Mouse (Mus musculus) layer of hippocampus, adult 9-11 months (tissue): ENCODE measurements around the gene Myg1.

Experiments used
- DNase-seq: peaks from one replicate; pipeline ENCODE4 v3.0.0; 2022

The Myg1 gene

GRCm38 (mm10) chr15:102346444-102346843 is 14.9 kb downstream of the Myg1 start:
- DNase-seq, result no peak

- peak; percentile 94 for DNase-seq
Observed at GRCm38 (mm10) chr15:102350138-102350941, 18.8 kb downstream of the Myg1 start, which contains the start of gene Aaas. TSS of gene Aaas (minus strand) at chr15:102350771.

- no peak for DNase-seq
Observed at GRCm38 (mm10) chr15:102350942-102351291, 19.4 kb downstream of the Myg1 start.

GRCm38 (mm10) chr15:102352177-102352576 is 20.7 kb downstream of the Myg1 start:
- no peak for DNase-seq

- no peak for DNase-seq
Observed at GRCm38 (mm10) chr15:102353986-102354385, 22.5 kb downstream of the Myg1 start.

- peak; percentile 44 for DNase-seq
Observed at GRCm38 (mm10) chr15:102355134-102355870, 23.8 kb downstream of the Myg1 start.

GRCm38 (mm10) chr15:102355871-102356441 is 24.4 kb downstream of the Myg1 start:
- peak; percentile 81 for DNase-seq

- no peak for DNase-seq
Observed at GRCm38 (mm10) chr15:102356501-102357325, 25.2 kb downstream of the Myg1 start.

GRCm38 (mm10) chr15:102358126-102358525 is 26.6 kb downstream of the Myg1 start:
- DNase-seq, result no peak

GRCm38 (mm10) chr15:102358834-102359233 is 27.3 kb downstream of the Myg1 start:
- no peak for DNase-seq

- no peak for DNase-seq
Observed at GRCm38 (mm10) chr15:102362648-102363047, 31.1 kb downstream of the Myg1 start.

GRCm38 (mm10) chr15:102364678-102365077 is 33.2 kb downstream of the Myg1 start:
- DNase-seq, result no peak

- DNase-seq, result no peak
Observed at GRCm38 (mm10) chr15:102366238-102366637, 34.7 kb downstream of the Myg1 start.

GRCm38 (mm10) chr15:102366733-102367344 is 35.3 kb downstream of the Myg1 start, which contains the start of gene Sp7:
TSS of gene Sp7 (minus strand) at chr15:102367182.
- DNase-seq, result no peak

- no peak for DNase-seq
Observed at GRCm38 (mm10) chr15:102369972-102370371, 38.5 kb downstream of the Myg1 start.

- no peak for DNase-seq
Observed at GRCm38 (mm10) chr15:102370727-102371126, 39.2 kb downstream of the Myg1 start.

GRCm38 (mm10) chr15:102376453-102377162 is 45.1 kb downstream of the Myg1 start:
- peak; percentile 27 for DNase-seq

- DNase-seq, result peak; percentile 79
Observed at GRCm38 (mm10) chr15:102377163-102377543, 45.6 kb downstream of the Myg1 start.

- peak; percentile 24 for DNase-seq
Observed at GRCm38 (mm10) chr15:102377810-102378262, 46.3 kb downstream of the Myg1 start.

GRCm38 (mm10) chr15:102381575-102381974 is 50.1 kb downstream of the Myg1 start:
- peak; percentile 66 for DNase-seq

- no peak for DNase-seq
Observed at GRCm38 (mm10) chr15:102383671-102384070, 52.2 kb downstream of the Myg1 start.

GRCm38 (mm10) chr15:102386640-102387039 is 55.1 kb downstream of the Myg1 start:
- no peak for DNase-seq
